Mouse (Mus musculus): ENCODE measurements around the gene Uggt1. TPM values are rescaled to one million over a fixed set of nuclear protein-coding genes. Genes with fewer than 3 reads are reported as not detected.
A peak's percentile ranks its signal among the peaks of the same experiment; 100 is the strongest.

Uggt1 gene
- 60.6 and 61.9 TPM in 2 replicates for polyA plus RNA-seq (2014; fragmentation: Nextera tagmentation; extraction: Ambion mirVana)

DNA sequence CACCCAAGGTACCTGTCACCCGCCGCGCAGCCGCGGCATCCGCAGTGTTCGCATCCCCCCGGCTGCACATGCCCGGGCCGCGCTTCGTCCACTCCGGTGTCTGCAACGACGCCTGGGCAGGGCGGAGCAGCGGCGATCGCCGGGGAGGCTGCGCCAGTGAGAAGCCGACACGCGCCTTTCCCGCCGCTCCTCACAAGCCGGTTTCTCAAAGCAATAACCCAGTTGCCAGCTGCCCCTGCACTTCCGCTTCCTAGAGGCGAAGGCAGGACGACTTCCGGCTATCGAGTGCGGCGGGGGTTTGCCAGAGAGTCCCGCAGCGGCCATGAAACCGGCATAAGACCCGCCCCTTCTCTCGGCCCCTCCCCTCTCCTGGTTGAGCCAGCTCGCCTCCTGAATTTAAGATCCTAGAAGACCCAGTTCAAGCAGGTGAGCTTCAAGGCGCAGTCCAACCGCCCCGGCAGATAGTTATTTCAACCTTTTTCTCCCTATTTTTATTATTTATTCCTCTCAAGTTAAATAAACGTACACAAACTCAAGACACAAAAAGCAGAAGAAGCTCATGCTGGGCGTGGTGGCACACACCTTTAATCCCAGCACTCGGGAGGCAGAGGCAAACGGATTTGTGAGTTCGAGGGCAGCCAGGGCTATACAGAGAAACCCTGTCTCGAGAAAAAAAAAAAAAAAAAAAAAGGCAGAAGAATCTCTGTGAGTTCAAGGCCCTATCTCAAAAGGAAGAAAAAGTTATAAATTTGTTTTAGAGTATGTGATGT, at the start of gene Uggt1:
Gene Uggt1, minus strand, starts transcription at position 663 of the 770 bp plus-strand sequence.
- ATAC-seq (replicated peaks; ENCODE audit: insufficient number of reproducible peaks, low FRiP score, low TSS enrichment) = peak; percentile 90
- Histone ChIP-seq H3K4me1 (ENCODE audit: control insufficient read depth, insufficient read depth, low read length) (peaks cover 10% of the 10 kb centered on the region), H3K9ac (ENCODE audit: low read depth, low read length) (peak within 1 kb of the TSS; percentile 94), H3K27me3 (ENCODE audit: control insufficient read depth, insufficient read depth, low read length) (no peaks in the 10 kb centered on the region), H3K27ac (ENCODE audit: low read depth, low read length) (peak within 1 kb of the TSS; percentile 85), H3K9me3 (replicated peaks; ENCODE audit: control insufficient read depth, low read length) (no peaks in the 10 kb centered on the region), H3K4me2 (peak within 1 kb of the TSS; percentile 88), H3K4me3 (ENCODE audit: low read depth, low read length) (peak within 1 kb of the TSS; percentile 94), H3K36me3 (ENCODE audit: control insufficient read depth, insufficient read depth, low read length) (no peaks in the 10 kb centered on the region)
- 2% methylated on average over 48 of the region's 49 CpGs for WGBS (ENCODE audit: insufficient replicate concordance)

DNA sequence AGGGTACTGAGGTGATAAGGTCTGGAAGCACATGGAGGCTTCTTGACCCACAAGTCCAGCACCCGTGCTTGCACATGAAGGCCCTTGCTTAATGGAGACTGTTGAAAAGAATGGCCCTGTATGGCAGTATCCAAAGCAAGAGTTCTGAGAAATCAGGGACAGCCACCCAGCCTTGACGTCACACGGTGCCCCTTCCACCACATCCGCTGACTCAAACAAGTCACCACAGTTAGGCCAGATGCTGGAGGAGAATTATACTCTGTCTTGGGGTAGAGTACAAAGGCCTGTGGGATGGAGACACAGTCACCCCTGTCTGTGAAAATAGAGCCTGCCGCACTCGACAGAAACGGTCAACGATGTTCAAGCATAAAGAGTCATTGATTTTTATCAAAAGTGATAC, 49.0 kb upstream of the Uggt1 start:
- no peaks in the 10 kb centered on the region for H3K36me3 ChIP-seq (ENCODE audit: control insufficient read depth, insufficient read depth, low read length)
- H3K4me2 ChIP-seq = no peak overlapping the region
- H3K27ac ChIP-seq (ENCODE audit: low read depth, low read length) = no peak overlapping the region
- peaks cover 19% of the 10 kb centered on the region for H3K27me3 ChIP-seq (ENCODE audit: control insufficient read depth, insufficient read depth, low read length)
- H3K9ac ChIP-seq (ENCODE audit: low read depth, low read length) = no peak overlapping the region
- no peak overlapping the region for H3K4me3 ChIP-seq (ENCODE audit: low read depth, low read length)
- ATAC-seq (replicated peaks; ENCODE audit: insufficient number of reproducible peaks, low FRiP score, low TSS enrichment) = no peak
- H3K4me1 ChIP-seq (ENCODE audit: control insufficient read depth, insufficient read depth, low read length) = no peaks in the 10 kb centered on the region
- WGBS (ENCODE audit: insufficient replicate concordance) = 86% methylated on average over 8 of the region's 8 CpGs
- no peaks in the 10 kb centered on the region for H3K9me3 ChIP-seq (replicated peaks; ENCODE audit: control insufficient read depth, low read length)

DNA sequence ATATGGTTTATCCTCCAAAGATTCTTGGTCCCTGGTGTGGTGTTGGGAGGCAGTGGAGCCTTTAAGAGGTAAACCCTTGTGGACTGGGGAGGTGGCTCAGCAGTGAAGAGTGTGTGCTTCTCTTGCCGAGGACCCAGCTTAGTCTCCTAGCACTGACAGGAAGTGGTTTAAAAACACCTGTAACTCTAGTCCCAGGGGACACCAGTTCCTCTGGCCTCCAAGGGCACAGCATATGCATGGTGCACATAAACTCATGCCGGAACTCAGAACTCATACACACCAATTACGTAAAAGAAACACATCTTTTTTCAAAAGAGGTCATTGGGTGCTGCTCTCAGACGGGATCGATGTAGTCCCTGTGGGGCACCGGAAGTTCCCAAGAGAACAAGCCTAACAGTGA, 37.3 kb upstream of the Uggt1 start:
- no peak for ATAC-seq (replicated peaks; ENCODE audit: insufficient number of reproducible peaks, low FRiP score, low TSS enrichment)
- Histone ChIP-seq H3K9me3 (replicated peaks; ENCODE audit: control insufficient read depth, low read length) (no peaks in the 10 kb centered on the region), H3K36me3 (ENCODE audit: control insufficient read depth, insufficient read depth, low read length) (no peaks in the 10 kb centered on the region), H3K27me3 (ENCODE audit: control insufficient read depth, insufficient read depth, low read length) (no peaks in the 10 kb centered on the region), H3K4me3 (ENCODE audit: low read depth, low read length) (no peak overlapping the region), H3K4me2 (no peak overlapping the region), H3K27ac (ENCODE audit: low read depth, low read length) (no peak overlapping the region), H3K4me1 (ENCODE audit: control insufficient read depth, insufficient read depth, low read length) (no peaks in the 10 kb centered on the region), H3K9ac (ENCODE audit: low read depth, low read length) (no peak overlapping the region)
- WGBS (ENCODE audit: insufficient replicate concordance) = 79% methylated on average over 6 of the region's 6 CpGs

DNA sequence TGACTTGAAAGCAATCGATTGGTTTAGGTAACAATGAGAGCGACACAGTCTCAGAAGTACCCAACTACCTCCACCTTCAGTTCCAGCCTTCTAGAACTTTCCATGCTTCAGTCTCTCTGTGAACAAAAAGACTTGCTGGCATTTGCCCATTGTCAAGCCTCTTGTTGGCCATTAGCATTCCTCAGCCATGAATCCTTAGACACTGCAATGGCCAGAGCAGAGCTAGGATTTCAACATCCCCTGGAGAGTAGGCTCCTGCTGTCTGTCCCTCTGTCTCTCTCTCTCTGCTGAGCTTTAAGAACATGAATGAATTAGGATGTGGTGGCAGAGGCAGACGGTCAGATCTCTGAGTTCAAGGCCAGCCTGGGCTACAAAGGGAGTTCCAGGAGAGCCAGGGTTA, 36.4 kb upstream of the Uggt1 start:
- Histone ChIP-seq H3K9ac (ENCODE audit: low read depth, low read length) (no peak overlapping the region), H3K4me1 (ENCODE audit: control insufficient read depth, insufficient read depth, low read length) (no peaks in the 10 kb centered on the region), H3K27ac (ENCODE audit: low read depth, low read length) (no peak overlapping the region), H3K4me2 (no peak overlapping the region), H3K36me3 (ENCODE audit: control insufficient read depth, insufficient read depth, low read length) (no peaks in the 10 kb centered on the region), H3K27me3 (ENCODE audit: control insufficient read depth, insufficient read depth, low read length) (no peaks in the 10 kb centered on the region), H3K9me3 (replicated peaks; ENCODE audit: control insufficient read depth, low read length) (no peaks in the 10 kb centered on the region), H3K4me3 (ENCODE audit: low read depth, low read length) (no peak overlapping the region)
- WGBS (ENCODE audit: insufficient replicate concordance) = 91% methylated on average over 3 of the region's 3 CpGs
- no peak for ATAC-seq (replicated peaks; ENCODE audit: insufficient number of reproducible peaks, low FRiP score, low TSS enrichment)

- no peak for ATAC-seq (replicated peaks; ENCODE audit: insufficient number of reproducible peaks, low FRiP score, low TSS enrichment)
- Histone ChIP-seq H3K27me3 (ENCODE audit: control insufficient read depth, insufficient read depth, low read length) (no peaks in the 10 kb centered on the region), H3K4me1 (ENCODE audit: control insufficient read depth, insufficient read depth, low read length) (no peaks in the 10 kb centered on the region), H3K36me3 (ENCODE audit: control insufficient read depth, insufficient read depth, low read length) (no peaks in the 10 kb centered on the region), H3K9ac (ENCODE audit: low read depth, low read length) (no peak overlapping the region), H3K9me3 (replicated peaks; ENCODE audit: control insufficient read depth, low read length) (no peaks in the 10 kb centered on the region), H3K27ac (ENCODE audit: low read depth, low read length) (no peak overlapping the region), H3K4me3 (ENCODE audit: low read depth, low read length) (no peak overlapping the region), H3K4me2 (no peak overlapping the region)
- WGBS (ENCODE audit: insufficient replicate concordance) = 17% methylated on average over 3 of the region's 3 CpGs
Measured at GRCm38 (mm10) chr1:36279202-36279601, 34.7 kb upstream of the Uggt1 start.

GRCm38 (mm10) chr1:36277267-36278060, 32.9 kb upstream of the Uggt1 start:
- 24% methylated on average over 7 of the region's 7 CpGs for WGBS (ENCODE audit: insufficient replicate concordance)

GRCm38 (mm10) chr1:36275635-36276389, 31.3 kb upstream of the Uggt1 start:
- H3K27ac ChIP-seq (ENCODE audit: low read depth, low read length) = no peak overlapping the region
- WGBS (ENCODE audit: insufficient replicate concordance) = 74% methylated on average over 13 of the region's 13 CpGs

More at GRCm38 (mm10) chr1:36277267-36278060, 32.9 kb upstream of the Uggt1 start:
- Histone ChIP-seq H3K9me3 (replicated peaks; ENCODE audit: control insufficient read depth, low read length) (no peaks in the 10 kb centered on the region), H3K9ac (ENCODE audit: low read depth, low read length) (no peak overlapping the region), H3K4me3 (ENCODE audit: low read depth, low read length) (no peak overlapping the region), H3K4me2 (no peak overlapping the region), H3K4me1 (ENCODE audit: control insufficient read depth, insufficient read depth, low read length) (peaks cover 14% of the 10 kb centered on the region), H3K27ac (ENCODE audit: low read depth, low read length) (no peak overlapping the region), H3K27me3 (ENCODE audit: control insufficient read depth, insufficient read depth, low read length) (no peaks in the 10 kb centered on the region), H3K36me3 (ENCODE audit: control insufficient read depth, insufficient read depth, low read length) (no peaks in the 10 kb centered on the region)
- no peak for ATAC-seq (replicated peaks; ENCODE audit: insufficient number of reproducible peaks, low FRiP score, low TSS enrichment)

DNA sequence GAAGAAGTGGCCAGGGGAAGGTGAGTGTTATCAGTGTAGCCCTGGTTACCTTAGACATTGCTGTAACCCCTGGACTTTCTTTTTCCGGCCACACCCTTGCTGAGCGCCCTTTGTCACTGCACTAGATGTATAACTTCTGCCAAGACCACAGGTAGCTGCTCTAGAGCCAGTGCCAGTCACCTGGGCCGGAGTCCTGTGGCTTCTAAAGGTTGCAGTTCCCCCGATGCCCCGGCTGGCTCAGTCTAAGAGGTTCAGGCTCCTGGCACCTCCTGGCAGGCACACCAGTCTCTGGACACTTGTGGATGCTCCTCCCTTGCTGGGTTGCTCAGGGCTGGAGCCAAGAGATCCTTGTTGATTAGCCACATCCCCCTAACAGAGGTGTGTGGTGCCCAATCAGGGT, 29.9 kb upstream of the Uggt1 start, which contains the start of gene Neurl3:
Gene Neurl3, minus strand, starts transcription at position 225 of the 400 bp plus-strand sequence.
- Histone ChIP-seq H3K27me3 (ENCODE audit: control insufficient read depth, insufficient read depth, low read length) (no peaks in the 10 kb centered on the region), H3K27ac (ENCODE audit: low read depth, low read length) (peak within 1 kb of the TSS; percentile 4; the same call in 1 of the 2 replicates), H3K4me1 (ENCODE audit: control insufficient read depth, insufficient read depth, low read length) (peaks cover 37% of the 10 kb centered on the region), H3K9me3 (replicated peaks; ENCODE audit: control insufficient read depth, low read length) (no peaks in the 10 kb centered on the region), H3K36me3 (ENCODE audit: control insufficient read depth, insufficient read depth, low read length) (no peaks in the 10 kb centered on the region), H3K4me3 (ENCODE audit: low read depth, low read length) (no peak within 1 kb of the TSS), H3K4me2 (peak within 1 kb of the TSS; percentile 44), H3K9ac (ENCODE audit: low read depth, low read length) (no peak within 1 kb of the TSS)
- 78% methylated on average over 5 of the region's 5 CpGs for WGBS (ENCODE audit: insufficient replicate concordance)
- no peak for ATAC-seq (replicated peaks; ENCODE audit: insufficient number of reproducible peaks, low FRiP score, low TSS enrichment)

More at GRCm38 (mm10) chr1:36275635-36276389, 31.3 kb upstream of the Uggt1 start:
- no peak overlapping the region for H3K9ac ChIP-seq (ENCODE audit: low read depth, low read length)
- peaks cover 30% of the 10 kb centered on the region for H3K4me1 ChIP-seq (ENCODE audit: control insufficient read depth, insufficient read depth, low read length)
- H3K4me2 ChIP-seq = no peak overlapping the region
- no peaks in the 10 kb centered on the region for H3K9me3 ChIP-seq (replicated peaks; ENCODE audit: control insufficient read depth, low read length)
- H3K36me3 ChIP-seq (ENCODE audit: control insufficient read depth, insufficient read depth, low read length) = no peaks in the 10 kb centered on the region
- no peaks in the 10 kb centered on the region for H3K27me3 ChIP-seq (ENCODE audit: control insufficient read depth, insufficient read depth, low read length)
- H3K4me3 ChIP-seq (ENCODE audit: low read depth, low read length) = no peak overlapping the region
- ATAC-seq (replicated peaks; ENCODE audit: insufficient number of reproducible peaks, low FRiP score, low TSS enrichment) = no peak
